Mouse (Mus musculus): Measurements from ENCODE around the gene Mrps5. TPM values are rescaled to one million over a fixed set of nuclear protein-coding genes. Genes with fewer than 3 reads are reported as not detected.
"Not testable (repeated sequence)": the region's sequence is repeated elsewhere in the genome, so short reads cannot be mapped to it uniquely, and the experiment has no call there.

The Mrps5 gene
- total RNA-seq (2022): 100 to 1,000 TPM in 2 of 4 experiments, 10 to 100 TPM in 2; 88.6 to 107 (median 96.5) TPM

DNA sequence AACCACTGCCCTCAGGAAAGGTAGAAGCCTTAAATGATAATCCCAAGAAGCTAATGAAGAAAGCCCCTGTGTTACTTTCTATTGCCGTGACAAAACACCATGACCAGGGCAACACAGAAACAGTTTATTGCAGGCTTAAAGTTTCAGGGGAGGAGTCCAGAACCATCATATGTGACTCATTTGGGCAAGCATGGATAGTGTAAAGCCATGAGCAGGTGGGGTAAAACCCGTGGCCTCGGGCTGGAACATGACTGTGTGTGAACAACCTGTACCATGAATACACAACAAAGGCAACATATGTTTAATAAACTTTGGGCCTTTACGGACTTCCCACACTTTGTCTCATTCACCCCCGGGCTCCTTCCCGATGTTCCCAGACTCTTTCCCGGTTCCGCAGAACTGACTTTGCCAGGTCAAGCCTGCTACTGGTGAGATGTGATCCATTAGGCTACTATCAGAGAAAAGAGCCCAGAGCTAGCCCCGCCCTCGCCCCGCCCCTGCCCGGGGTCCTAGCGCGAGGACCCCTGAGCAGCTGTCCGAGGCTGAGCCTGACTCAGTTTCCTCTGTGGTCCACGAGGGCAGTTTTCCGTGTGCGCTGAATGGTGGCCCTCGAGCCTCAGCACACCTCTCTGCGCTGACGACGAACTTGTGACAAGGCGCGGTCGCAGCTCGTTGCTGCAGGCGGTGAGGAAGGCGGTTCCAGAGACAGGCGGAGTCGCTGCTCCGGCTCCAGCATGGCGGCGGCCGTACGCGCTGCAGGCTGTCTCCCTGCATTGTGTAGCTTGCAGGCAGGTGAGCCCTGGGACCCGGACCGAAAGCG, at the start of gene Mrps5, which contains the start of gene Zfp661:
Gene Mrps5 (plus strand): TSS at position 529 of the 820 bp plus-strand sequence.
Gene Zfp661 (minus strand): TSS at position 401 of the 820 bp plus-strand sequence.
- DNase-seq (ENCODE audit: low spot score in 2 of 2): peak; percentile 61 to 79

DNA sequence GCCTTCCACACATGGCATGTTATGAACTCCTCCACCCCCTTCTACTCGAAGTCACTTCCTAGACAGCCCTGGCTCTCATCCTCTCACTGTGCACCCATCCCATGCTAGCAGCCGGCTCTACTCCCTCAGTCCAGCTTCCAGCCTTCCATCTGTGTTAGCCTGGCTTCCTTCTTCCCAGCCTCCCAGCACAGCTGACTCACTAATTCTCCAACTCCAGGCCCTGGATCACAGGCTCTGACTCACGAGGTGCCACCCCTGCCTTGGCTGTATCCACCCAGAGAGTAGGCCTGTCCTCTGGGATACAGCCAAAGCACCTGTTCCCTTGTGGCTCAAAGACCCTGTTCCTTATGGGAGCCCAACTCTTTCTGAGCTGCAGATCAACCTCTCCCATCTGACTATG, 49.5 kb upstream of the Mrps5 start:
- peak; percentile 60 to 73 for DNase-seq (ENCODE audit: low spot score in 2 of 2)

DNA sequence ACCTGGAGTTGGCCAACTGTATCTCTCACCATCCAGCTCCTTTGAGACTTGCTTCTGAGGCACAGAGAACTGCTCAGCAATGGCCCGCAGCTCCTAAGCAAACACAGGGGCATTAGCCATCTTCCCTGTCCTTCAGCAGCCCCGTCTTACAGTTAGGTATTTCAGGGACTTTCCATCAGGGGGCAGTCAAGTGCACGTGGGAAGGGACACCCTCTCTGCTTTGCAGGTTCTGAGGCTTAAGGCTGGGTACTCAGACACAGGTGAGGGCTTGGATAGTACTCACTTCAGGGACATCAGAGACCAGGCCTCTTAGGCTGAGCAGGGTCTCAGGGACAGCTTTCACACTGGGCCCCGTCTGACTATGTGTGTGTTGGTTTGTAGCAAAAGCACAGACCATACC, 47.5 kb upstream of the Mrps5 start:
- no peak for DNase-seq (ENCODE audit: low spot score in 2 of 2)

DNA sequence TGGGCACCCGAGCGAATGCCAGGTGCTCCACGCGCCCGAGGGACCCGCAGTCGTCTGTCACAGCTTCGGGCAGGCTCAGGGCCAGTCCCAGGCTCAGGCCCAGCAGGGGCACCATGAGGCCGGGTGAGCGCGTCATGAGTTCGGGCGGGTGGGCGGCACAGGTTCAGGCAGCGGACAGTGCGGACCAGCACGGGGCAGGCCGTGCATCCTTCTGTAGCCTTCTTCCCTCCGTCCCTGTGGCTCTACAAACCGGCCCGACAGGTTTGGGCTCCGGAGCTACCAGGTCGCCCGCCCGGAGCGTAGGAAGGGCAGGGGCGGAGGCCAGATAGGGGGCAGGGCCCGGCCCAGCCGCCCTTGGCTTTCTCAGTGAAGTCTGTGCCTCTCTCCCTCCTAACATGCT, 45.8 kb upstream of the Mrps5 start, which contains the start of gene Prom2:
Gene Prom2 (minus strand): TSS at position 283 of the 400 bp plus-strand sequence.
- DNase-seq (ENCODE audit: low spot score in 2 of 2): no peak

DNA sequence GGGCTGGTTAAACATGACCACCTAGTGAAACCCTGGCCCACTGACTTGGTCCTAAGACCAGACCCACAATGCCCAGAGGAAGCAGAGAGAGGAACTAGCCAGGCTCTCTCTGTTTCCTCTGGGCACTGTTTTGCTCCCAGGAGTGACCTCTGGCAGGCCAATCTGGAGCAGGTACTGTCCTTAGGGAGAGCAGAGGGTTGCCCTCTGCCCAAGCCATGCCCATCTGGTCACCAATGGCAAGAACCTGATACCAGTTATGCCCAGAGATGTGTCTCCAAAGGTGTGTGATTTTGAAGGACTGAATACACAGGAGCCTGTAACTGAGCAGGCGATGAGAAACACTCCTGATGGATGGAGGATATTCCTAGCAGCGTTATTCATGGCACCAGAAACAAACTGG, 45.3 kb upstream of the Mrps5 start:
- no peak for DNase-seq (ENCODE audit: low spot score in 2 of 2)

DNA sequence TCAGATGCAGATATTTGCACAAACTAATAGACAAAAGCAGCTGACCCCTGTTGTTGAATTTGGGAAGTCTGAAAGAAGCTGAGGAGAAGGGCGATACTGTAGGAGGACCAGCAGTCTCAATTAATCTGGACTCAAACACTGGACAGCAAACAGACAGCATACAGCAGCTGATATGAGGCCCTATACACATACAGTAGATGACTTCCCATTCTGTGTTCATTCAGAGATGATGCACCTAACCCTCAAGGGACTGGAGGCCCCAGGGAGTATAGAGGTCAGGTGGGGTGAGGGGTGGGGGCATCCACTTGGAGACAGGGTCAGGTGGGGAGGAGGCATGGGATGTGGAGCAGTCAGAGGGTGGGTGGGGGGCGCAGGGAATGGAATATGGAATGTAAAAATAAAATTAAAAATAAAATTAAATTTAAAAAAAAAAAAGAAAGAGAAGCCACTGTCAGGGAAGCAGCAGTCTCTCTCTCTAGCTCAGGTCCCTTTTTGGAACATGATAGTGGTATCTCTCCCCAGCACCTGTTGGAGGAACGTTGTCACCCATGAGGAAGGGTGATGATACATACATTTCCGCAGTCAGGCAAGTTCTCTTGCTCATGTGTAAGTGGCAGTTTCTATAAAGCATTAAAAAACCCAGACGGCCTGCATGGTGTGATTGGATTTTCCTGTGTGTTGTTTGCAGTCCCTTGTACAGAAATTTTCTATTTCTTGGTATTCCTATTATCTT, 38.5 kb upstream of the Mrps5 start:
- no peak for DNase-seq (ENCODE audit: low spot score in 2 of 2)

DNA sequence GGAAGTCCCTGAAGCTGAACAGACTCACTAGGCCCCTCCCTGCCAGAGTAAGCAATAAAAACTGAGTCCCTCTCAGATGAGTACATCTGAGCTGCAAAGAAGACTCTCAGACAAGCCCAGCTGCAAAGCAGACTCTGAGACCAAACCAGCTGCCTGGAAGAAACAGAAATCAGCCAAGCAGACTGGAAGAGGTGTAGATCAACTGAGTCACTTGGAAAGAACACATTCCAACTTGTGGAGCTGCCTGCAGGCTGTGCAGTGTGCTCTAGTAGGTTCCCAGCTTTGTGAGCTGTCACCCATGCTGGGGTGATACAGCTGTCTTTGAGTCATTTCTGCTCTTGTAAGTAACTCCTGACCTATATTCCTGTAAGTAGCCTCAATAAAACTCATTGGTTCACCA, 37.3 kb upstream of the Mrps5 start:
- no peak for DNase-seq (ENCODE audit: low spot score in 2 of 2)

DNA sequence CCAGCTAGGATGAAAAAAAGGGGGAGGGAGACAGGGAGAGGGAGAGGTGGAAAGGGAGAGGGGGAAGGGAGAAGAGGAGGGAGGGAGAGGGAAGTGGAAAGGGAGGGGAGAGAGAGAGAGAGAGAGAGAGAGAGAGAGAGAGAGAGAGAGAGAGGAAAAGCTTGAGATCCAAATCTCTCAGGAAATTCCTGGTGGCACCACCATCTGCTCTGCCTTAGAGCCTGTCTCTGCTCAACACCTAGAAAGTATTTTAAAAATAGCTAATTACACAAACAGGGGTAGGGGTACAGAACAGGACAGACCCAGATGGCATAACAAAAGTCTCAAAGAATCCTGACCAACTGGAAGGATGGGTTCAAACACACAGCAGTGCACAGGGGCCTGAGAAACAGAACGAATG, 36.6 kb upstream of the Mrps5 start:
- no peak for DNase-seq (ENCODE audit: low spot score in 2 of 2)

DNA sequence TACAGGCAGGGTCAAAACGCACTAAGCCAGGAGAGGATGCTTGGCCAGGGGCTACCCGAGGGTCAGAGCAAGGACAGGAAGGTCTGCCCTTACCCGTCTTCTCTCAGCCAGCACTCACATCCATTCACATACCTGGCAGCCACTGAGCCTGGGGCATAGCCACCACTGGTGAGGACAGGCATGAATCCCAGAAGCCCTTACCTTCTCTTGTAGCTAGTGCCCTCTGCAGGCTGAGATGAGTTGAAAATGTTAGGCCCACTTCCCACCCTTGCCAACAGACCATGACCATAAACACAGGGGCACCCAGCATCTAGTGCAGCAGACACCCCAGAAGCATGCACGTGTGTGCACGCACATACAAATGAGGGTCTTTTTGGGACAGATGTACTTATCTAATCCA, 35.9 kb upstream of the Mrps5 start:
- peak; percentile 35 to 47 for DNase-seq (ENCODE audit: low spot score in 2 of 2)

DNA sequence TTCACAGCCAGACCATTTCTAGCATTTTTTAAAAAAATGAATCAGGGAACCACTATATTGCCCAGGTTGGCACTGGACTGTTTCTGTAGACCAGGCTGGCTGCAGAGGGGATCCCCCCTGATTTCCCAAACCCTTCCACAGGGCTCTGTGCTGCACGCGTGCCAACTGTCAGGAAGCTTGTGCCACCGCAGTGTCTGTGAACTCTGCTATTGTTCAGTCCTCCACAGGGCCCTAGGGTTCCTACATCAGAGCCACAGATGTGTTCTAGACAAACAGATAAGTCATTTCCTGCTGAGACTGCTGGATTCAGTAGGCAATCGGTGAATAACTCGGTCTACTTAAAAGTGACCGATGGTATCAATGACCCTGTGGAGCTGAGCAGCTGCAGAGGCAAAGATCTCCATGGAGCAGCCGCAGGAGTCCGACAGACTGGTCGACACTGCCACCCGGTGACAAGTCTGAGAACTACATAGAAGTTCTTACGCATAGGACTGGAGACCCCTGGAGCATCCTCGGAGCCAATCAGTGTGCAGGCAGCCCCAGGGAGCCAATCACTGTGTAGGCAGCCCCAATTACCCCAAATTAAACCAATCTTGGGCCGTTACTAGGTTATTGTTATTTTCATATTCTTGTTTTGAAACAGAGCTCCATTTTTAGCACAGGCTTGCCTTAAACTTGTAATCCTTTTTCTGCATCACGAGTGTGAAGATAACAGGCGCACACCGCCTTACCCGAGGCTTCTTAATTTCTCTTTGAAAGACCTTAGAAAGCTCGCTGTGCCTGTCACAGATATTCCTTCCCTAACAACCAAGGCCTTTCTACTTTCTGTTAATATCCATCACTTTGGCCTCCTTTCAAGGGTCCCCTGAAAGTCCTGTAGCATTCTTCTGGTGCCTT, 27.7 kb upstream of the Mrps5 start:
- peak; percentile 93 to 97 for DNase-seq (ENCODE audit: low spot score in 2 of 2)

DNA sequence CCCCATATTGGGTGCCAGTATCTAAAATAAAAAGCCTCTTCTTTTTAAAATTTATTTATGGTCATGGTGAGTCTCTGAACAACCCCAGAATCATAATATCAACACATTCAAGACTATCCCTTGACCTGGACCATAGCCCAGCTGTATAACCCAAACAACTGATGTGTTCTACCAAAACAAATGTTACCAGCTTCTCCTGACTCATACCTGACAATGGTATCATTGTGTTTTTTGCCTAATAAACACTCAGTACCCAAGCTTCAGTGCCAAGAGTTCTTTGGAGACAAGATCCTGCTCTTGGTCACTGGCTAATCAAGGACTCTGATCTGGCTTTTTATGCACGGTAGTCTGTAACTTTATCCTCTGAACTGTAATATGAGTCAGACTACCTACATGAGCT, 13.7 kb upstream of the Mrps5 start:
- no peak for DNase-seq (ENCODE audit: low spot score in 2 of 2)

DNA sequence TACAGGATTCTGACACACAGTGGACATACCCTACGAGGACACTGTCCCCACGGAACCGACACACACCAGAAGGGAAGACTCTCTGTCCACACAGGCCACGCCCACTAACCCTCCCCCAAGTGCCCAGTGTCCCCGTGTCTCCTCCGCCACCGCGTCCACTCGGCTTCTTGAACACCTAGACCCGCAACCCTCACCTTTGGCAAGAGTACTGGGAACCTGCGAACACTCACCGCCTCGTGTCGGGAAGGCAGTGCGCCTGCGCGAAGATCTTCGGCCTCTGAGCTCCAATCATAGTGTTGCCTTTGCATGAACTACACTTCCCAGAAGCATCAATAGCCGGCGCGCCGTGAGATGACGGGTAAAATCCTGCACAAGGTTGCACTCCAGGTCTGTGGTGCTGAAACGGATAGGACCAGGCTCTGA, 2.6 kb upstream of the Mrps5 start:
- peak; percentile 94 to 96 for DNase-seq (ENCODE audit: low spot score in 2 of 2)

DNA sequence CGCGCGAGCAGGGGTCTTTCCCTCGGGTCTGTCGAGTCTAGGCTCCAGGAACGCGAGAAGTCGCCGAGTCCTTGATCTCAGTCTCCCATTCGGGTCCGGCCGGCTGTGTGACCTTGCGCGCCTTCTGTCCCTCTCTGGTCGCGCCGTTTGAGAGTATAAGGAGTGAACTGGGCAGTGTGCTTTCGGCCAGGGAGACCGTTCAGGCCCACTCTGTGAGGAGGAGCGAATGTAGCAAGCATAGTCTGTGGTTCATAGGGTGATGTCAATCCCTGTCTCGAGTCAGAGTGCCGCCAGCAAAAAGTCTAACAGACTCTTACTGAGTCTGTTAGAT, 457 bp downstream of the Mrps5 start:
- DNase-seq (ENCODE audit: low spot score in 2 of 2): no peak

DNA sequence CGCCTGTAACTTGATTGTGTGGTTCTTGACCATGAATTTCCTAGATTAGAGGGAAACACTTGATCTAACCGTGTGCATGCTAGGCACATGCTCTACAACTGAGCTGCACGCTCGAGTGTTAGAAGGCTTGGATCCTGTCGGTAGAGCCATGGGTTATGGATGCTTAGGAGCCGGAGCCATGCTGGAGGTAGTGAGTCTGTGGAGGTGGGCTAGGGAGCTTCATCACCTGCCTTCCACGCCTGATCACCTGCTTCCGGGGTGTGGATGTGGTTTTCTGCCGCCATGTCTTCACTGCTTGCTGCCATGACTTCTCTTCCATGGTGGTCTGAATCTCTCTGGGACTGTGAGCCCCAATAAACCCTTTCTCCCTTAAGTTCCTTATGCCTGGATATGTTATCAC, 1.9 kb downstream of the Mrps5 start:
- no peak for DNase-seq (ENCODE audit: low spot score in 2 of 2)

DNA sequence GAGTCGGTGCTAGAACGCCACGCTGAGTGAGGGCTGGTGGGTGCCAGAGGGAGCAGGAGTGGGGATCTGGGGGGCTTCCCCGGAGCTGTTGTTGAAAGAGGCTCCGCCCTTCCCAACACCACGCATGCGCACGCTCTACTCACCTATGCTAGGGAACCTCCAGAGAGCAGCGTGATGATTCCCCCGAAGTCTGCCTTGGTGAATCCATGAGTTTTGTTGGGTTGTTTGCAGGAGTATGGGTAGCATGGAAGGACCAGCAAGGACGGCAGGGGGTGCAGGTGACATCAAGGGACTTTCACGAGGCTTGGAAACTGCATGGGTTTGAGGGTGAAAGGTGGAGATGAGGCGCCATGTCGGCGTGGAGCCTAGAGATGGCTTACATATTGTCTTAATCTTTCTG, 3.2 kb downstream of the Mrps5 start:
- DNase-seq (ENCODE audit: low spot score in 2 of 2): no peak

DNA sequence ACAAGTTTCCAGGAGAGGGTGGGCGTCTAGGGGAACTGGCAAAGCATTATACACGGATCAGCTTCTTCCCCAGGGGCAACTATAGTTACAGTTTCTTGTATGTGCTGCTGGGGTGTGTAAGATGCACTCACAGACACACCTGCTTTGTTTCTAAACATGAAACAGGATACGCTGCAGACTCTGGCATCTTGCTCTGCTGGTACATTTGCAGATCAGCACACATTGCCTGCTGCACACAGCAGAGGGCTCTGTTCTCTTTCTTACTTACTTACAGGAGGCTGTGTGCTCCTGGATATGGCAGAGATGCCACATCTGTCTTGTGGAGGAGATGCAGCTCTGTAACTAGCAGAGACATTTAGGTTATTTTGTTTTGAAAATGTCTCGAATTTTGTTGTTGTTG, 3.8 kb downstream of the Mrps5 start:
- no peak for DNase-seq (ENCODE audit: low spot score in 2 of 2)

DNA sequence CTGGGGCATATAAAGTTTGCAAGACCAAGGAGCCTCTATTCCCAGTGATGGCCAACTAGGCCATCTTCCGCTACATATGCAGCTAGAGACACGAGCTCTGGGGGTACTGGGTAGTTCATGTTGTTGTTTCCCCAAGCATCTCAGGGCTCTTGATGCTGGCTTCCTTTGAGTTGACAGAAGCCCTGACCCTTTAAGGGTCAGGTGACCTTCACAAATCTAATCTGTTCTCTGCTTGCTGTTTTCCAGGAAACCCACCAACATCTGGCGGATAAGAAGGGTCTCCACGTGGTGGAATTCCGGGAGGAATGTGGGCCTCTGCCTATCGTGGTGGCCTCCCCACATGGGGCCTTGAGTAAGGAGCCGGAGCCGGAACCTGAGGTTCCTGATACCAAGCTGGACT, 16.4 kb downstream of the Mrps5 start:
- DNase-seq (ENCODE audit: low spot score in 2 of 2): not testable (repeated sequence)

DNA sequence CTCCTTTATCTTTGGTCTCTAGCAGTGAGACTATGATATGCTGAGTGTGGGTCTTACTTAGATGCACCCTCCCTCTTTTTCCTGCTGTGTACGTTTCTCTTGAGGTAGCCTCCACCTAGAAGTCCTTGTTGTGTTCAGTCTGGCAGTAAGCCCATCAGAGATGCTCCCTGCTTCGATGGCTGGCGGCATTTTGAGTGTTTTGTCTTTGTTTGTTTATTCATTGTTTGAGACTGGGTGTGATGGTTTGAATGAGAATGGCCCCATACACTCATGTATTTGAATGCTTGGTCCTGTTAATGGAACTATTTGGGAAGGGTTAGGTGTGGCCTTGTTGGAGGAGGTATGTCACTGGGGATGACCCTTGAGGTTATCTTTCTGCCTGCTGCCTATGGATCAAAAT, 18.2 kb downstream of the Mrps5 start:
- DNase-seq (ENCODE audit: low spot score in 2 of 2): no peak

DNA sequence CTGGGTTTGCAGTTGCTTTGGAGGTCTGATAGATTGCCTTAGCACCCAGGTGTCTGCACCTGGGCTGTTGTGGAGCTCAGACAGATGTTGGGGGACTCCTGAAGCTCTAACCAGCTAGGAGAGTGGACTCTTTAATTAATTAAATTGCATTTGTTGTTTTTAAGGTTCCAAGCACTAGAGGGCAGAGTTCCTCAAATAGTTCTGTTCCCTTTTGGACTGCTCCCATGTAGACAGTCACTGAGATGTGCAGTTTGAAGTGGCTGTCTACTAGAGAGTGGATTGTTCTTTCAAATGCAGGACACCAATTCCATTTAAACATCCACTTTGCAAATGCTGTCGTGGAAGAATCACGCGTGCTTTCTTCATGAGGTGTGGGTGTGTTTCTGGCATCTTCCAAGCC, 21.2 kb downstream of the Mrps5 start:
- no peak for DNase-seq (ENCODE audit: low spot score in 2 of 2)

DNA sequence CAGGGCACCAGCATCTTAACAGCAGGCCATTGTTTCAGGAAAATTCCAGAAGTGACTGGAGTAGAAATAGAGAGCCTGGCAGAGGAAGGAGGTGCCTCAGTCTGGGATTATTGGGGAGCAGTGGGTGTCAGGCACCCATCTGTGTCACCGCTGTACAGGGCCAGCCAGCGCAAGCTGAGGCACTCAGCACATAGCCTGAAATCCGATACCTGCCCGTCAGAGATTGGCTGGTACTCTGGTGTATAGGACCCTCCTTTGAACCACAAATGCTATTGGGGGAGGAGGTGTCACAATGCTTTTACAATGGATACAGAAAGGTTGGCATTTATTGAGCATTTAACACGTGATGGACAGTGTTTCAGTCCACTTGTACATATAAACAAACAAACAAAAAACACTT, 22.0 kb downstream of the Mrps5 start:
- no peak for DNase-seq (ENCODE audit: low spot score in 2 of 2)

DNA sequence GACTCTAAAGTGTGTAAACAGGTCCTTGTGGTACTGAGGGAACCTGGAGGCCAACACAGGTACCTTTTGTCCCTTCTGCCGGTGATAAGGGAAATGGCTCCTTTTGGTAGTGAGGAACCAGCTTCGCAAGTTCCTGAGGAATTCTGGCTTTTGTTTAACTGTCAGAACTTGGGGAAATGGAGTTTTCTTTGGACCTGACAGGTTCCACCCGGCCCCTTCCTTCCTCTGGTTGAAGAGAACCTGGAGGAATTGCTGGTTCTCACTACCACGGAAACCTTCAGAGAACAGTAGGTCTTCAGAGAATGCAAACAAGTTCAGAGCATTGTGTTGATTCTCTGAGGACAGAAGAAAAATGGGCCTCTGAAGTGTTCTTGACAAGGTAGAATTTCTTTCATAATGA, 24.4 kb downstream of the Mrps5 start:
- DNase-seq (ENCODE audit: low spot score in 2 of 2): no peak

DNA sequence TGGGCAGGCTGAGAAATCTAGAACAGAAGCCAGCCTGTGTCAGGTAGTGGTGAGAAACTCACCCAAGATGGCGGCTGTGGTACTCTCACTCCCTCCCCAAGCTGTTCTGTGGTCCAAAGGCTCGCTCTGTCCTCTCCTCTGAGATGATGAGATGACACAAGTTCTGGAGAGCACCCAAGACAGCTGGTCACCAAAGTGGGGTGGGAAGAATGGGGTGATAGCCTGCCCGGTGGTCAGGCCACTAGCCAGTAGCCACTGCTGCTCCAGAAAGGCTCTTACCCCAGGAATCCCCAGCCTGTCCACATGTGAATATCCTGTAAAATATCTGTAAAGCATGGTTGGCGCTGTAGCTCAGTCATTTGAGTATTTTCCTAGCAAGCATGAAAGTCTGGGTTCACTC, 25.3 kb downstream of the Mrps5 start:
- DNase-seq (ENCODE audit: low spot score in 2 of 2): peak; percentile 29 to 44

Data from layer of hippocampus, adult 8-10 months (tissue).